Mouse (Mus musculus) midbrain, embryonic 11.5 days (tissue): ENCODE data around the gene Rims1. TPM values are rescaled to one million over a fixed set of nuclear protein-coding genes. Genes with fewer than 3 reads are reported as not detected.

Source experiments
- ATAC-seq: fragments of 200-750 bp; cut with Nextera tagmentation; 2 replicates; pipeline ENCODE4 v1.8.0; 2017; ENCODE audit warnings: moderate TSS enrichment, moderate library complexity; ENCODE audit not compliant: low FRiP score
- DNase-seq: peaks from one replicate; pipeline ENCODE4 v3.0.0; 2015; ENCODE audit warnings: low spot score; ENCODE audit errors: missing footprints
- H3K27ac ChIP-seq: fragments of 300-500 bp; sonication (generic); 2 replicates; pipeline ENCODE4 v1.5.1; 2014; ENCODE audit warnings: low read depth, low read length
- H3K27me3 ChIP-seq: fragments of 300-500 bp; sonication (generic); 2 replicates; pipeline ENCODE4 v1.6.1; 2014; ENCODE audit warnings: mild to moderate bottlenecking, low read length, moderate library complexity, mixed read lengths; ENCODE audit not compliant: control insufficient read depth, insufficient read depth
- H3K36me3 ChIP-seq: fragments of 300-500 bp; sonication (generic); 2 replicates; pipeline ENCODE4 v1.6.1; 2014; ENCODE audit warnings: mild to moderate bottlenecking, low read length, moderate library complexity, mixed read lengths; ENCODE audit not compliant: control insufficient read depth, insufficient read depth
- H3K4me1 ChIP-seq: fragments of 300-500 bp; sonication (generic); 2 replicates; pipeline ENCODE4 v1.6.1; 2014; ENCODE audit warnings: low read length; ENCODE audit not compliant: control insufficient read depth, insufficient read depth
- H3K4me2 ChIP-seq: fragments of 300-500 bp; sonication (generic); 2 replicates; pipeline ENCODE4 v1.6.1; 2014; ENCODE audit warnings: mild to moderate bottlenecking, moderate library complexity
- H3K4me3 ChIP-seq: fragments of 300-500 bp; sonication (generic); 2 replicates; pipeline ENCODE4 v1.5.1; 2014; ENCODE audit warnings: low read depth, low read length
- H3K9ac ChIP-seq: fragments of 300-500 bp; sonication (generic); 2 replicates; pipeline ENCODE4 v1.6.1; 2014; ENCODE audit warnings: low read length
- H3K9me3 ChIP-seq: fragments of 300-500 bp; sonication (generic); 2 replicates; pipeline ENCODE4 v1.6.1; 2016; ENCODE audit warnings: low read length; ENCODE audit not compliant: control insufficient read depth
- WGBS: fragments of 180-500 bp; shearing (Covaris S2); extraction: QIAGEN DNeasy Blood & Tissue Kit; methylation state at CpG from one replicate; pipeline ENCODE4 v1.1.7; 2014; 5-methylcytosine and 5-hydroxymethylcytosine counted together
- polyA plus RNA-seq: library from polyadenylated mRNA; unstranded; fragments of >200 nt; fragmentation: Nextera tagmentation; extraction: Ambion mirVana; gene quantifications from 2 replicates; pipeline ENCODE4 v1.2.1, GENCODE M21; 2014

Rims1 gene
- polyA plus RNA-seq, 1 experiment from 2014 or later, result 3.6 TPM

- Histone ChIP-seq H3K9me3 (no peaks in the 10 kb centered on the region), H3K36me3 (no peaks in the 10 kb centered on the region), H3K4me1 (no peaks in the 10 kb centered on the region), H3K4me3 (no peak overlapping the region), H3K27ac (no peak overlapping the region), H3K4me2 (no peak overlapping the region), H3K9ac (no peak overlapping the region), H3K27me3 (no peaks in the 10 kb centered on the region)
- ATAC-seq (peak; percentile 57; the same call in 1 of the 2 replicates), DNase-seq (no peak)
- 57% methylated on average over 7 of the region's 7 CpGs for WGBS
Observed at GRCm38 (mm10) chr1:22311471-22311870, 494.3 kb downstream of the Rims1 start.

- H3K4me3 ChIP-seq, result no peak overlapping the region
- H3K27ac ChIP-seq, result no peak overlapping the region
Observed at GRCm38 (mm10) chr1:22306519-22306918, 499.3 kb downstream of the Rims1 start.

GRCm38 (mm10) chr1:22305932-22306331, 499.9 kb downstream of the Rims1 start:
- Histone ChIP-seq H3K27me3 (no peaks in the 10 kb centered on the region), H3K27ac (no peak overlapping the region), H3K9ac (no peak overlapping the region), H3K36me3 (no peaks in the 10 kb centered on the region), H3K4me2 (no peak overlapping the region), H3K4me1 (no peaks in the 10 kb centered on the region), H3K9me3 (no peaks in the 10 kb centered on the region), H3K4me3 (no peak overlapping the region)
- ATAC-seq, result no peak
- WGBS, result 100% methylated on average over 1 of the region's 1 CpGs
- DNase-seq, result no peak

More at GRCm38 (mm10) chr1:22306519-22306918, 499.3 kb downstream of the Rims1 start:
- H3K9me3 ChIP-seq, result no peaks in the 10 kb centered on the region
- no peak overlapping the region for H3K9ac ChIP-seq
- no peak for ATAC-seq
- H3K27me3 ChIP-seq, result no peaks in the 10 kb centered on the region
- DNase-seq, result no peak
- no peak overlapping the region for H3K4me2 ChIP-seq
- no peaks in the 10 kb centered on the region for H3K4me1 ChIP-seq
- no peaks in the 10 kb centered on the region for H3K36me3 ChIP-seq
- 87% methylated on average over 5 of the region's 5 CpGs for WGBS

- DNase-seq, result no peak
- peak; percentile 66 for ATAC-seq
- WGBS, result 0% methylated on average over 3 of the region's 3 CpGs
- no peak overlapping the region for H3K4me2 ChIP-seq
- no peaks in the 10 kb centered on the region for H3K9me3 ChIP-seq
- H3K9ac ChIP-seq, result no peak overlapping the region
- no peak overlapping the region for H3K4me3 ChIP-seq
- peaks cover 3% of the 10 kb centered on the region; the same call in 1 of the 2 replicates for H3K4me1 ChIP-seq
- H3K27ac ChIP-seq, result no peak overlapping the region
- H3K27me3 ChIP-seq, result no peaks in the 10 kb centered on the region
- no peaks in the 10 kb centered on the region for H3K36me3 ChIP-seq
Observed at GRCm38 (mm10) chr1:22293953-22294352, 511.8 kb downstream of the Rims1 start.

- Histone ChIP-seq H3K4me3 (no peak overlapping the region), H3K27ac (no peak overlapping the region), H3K27me3 (no peaks in the 10 kb centered on the region), H3K9ac (no peak overlapping the region), H3K36me3 (no peaks in the 10 kb centered on the region), H3K4me2 (no peak overlapping the region), H3K9me3 (no peaks in the 10 kb centered on the region), H3K4me1 (peaks cover 3% of the 10 kb centered on the region; the same call in 1 of the 2 replicates)
- DNase-seq (no peak), ATAC-seq (no peak)
- 85% methylated on average over 2 of the region's 2 CpGs for WGBS
Observed at GRCm38 (mm10) chr1:22293310-22293709, 512.5 kb downstream of the Rims1 start.

- Histone ChIP-seq H3K27me3 (no peaks in the 10 kb centered on the region), H3K9ac (no peak overlapping the region), H3K9me3 (no peaks in the 10 kb centered on the region), H3K4me2 (no peak overlapping the region), H3K36me3 (no peaks in the 10 kb centered on the region), H3K4me1 (no peaks in the 10 kb centered on the region), H3K27ac (no peak overlapping the region), H3K4me3 (no peak overlapping the region)
- DNase-seq, result no peak
- WGBS, result 76% methylated on average over 2 of the region's 2 CpGs
- no peak for ATAC-seq
Observed at GRCm38 (mm10) chr1:22286807-22287206, 519.0 kb downstream of the Rims1 start.

- H3K9ac ChIP-seq, result no peak overlapping the region
- H3K9me3 ChIP-seq, result no peaks in the 10 kb centered on the region
- DNase-seq (no peak), ATAC-seq (no peak)
- H3K4me2 ChIP-seq, result no peak overlapping the region
- H3K4me1 ChIP-seq, result no peaks in the 10 kb centered on the region
- H3K27ac ChIP-seq, result no peak overlapping the region
- no peak overlapping the region for H3K4me3 ChIP-seq
- H3K27me3 ChIP-seq, result no peaks in the 10 kb centered on the region
- H3K36me3 ChIP-seq, result no peaks in the 10 kb centered on the region
- 81% methylated on average over 1 of the region's 1 CpGs for WGBS
Observed at GRCm38 (mm10) chr1:22279954-22280353, 525.8 kb downstream of the Rims1 start.

- no peak for DNase-seq
- Histone ChIP-seq H3K27me3 (no peaks in the 10 kb centered on the region), H3K36me3 (no peaks in the 10 kb centered on the region), H3K4me1 (no peaks in the 10 kb centered on the region), H3K4me3 (no peak overlapping the region), H3K4me2 (no peak overlapping the region), H3K9me3 (no peaks in the 10 kb centered on the region), H3K27ac (no peak overlapping the region), H3K9ac (no peak overlapping the region)
- ATAC-seq, result no peak
- 70% methylated on average over 2 of the region's 2 CpGs for WGBS
Observed at GRCm38 (mm10) chr1:22274081-22274480, 531.7 kb downstream of the Rims1 start.

- Histone ChIP-seq H3K9ac (no peak overlapping the region), H3K9me3 (no peaks in the 10 kb centered on the region), H3K4me2 (no peak overlapping the region), H3K27ac (no peak overlapping the region), H3K27me3 (no peaks in the 10 kb centered on the region), H3K36me3 (no peaks in the 10 kb centered on the region), H3K4me3 (no peak overlapping the region), H3K4me1 (0 out of 2 replicates have a peak, but pooled peaks cover 2% of the 10 kb centered on the region)
- DNase-seq (no peak), ATAC-seq (no peak)
- WGBS, result 65% methylated on average over 5 of the region's 5 CpGs
Observed at GRCm38 (mm10) chr1:22270131-22270530, 535.7 kb downstream of the Rims1 start.
